Mouse (Mus musculus) small intestine, adult 10 weeks (tissue): ENCODE data around the gene Trpc6. TPM values are rescaled to one million over a fixed set of nuclear protein-coding genes. Genes with fewer than 3 reads are reported as not detected.

Source experiments
- polyA plus RNA-seq: library from polyadenylated mRNA; stranded (reverse); fragments of 350-450 nt; fragmentation: Illumina TruSeq; extraction: RNeasy Lipid Tissue Mini Kit (QIAGEN cat#74804); gene quantifications from one replicate; pipeline ENCODE4 v1.2.3, GENCODE M21; 2014; ENCODE audit warnings: low replicate concordance

Gene Trpc6
- 1.3 TPM for polyA plus RNA-seq

GRCm38 (mm10) chr9:8544041-8544794, at the start of gene Trpc6:
Gene Trpc6, plus strand, starts transcription at chr9:8544142.

